In the genomic region with DNA sequence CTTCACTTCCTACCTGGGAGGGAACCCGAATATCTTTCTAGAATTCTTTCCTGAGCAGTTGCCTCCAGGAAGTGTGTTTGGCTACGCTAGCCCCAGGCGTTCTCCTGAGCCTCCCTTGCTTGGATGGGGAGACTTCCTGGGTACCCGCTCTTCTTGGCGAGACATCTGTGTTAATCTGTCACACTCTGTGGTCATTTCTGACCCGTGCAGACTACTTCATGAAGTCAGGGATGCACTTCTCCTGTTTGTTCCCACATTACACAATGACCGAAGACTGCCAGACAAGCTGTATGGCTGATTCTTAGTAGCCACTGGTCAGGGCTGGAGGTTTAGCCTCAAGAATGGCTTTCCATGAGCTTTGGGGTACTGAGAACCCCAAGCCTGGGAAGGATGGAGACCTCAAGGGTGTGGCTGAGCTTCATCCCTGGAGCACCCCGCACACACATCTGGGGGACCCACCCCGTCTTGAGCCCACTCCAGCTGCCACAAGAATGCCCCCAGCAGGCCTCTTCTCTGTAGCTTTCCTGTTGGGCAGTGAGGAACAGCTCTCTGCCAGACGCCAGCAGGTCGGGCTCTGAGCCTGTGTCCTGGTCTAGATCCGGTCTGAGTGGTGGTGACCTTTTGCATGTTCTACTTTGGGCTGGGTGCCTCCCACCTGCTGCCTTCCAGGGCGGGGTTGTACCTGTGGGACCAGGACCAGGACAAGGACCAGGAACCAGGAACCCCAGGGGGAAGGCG, we compare ENCODE assay signal across 14 mouse cellular contexts. TPM values are rescaled to one million over a fixed set of nuclear protein-coding genes. Genes with fewer than 3 reads are reported as not detected.
A peak's percentile ranks its signal among the peaks of the same experiment; 100 is the strongest.
DNase-seq lines count a peak whose midpoint lies in the region; ATAC-seq and TF ChIP-seq lines count a peak whose summit lies in the region.
"Had no signal": no experiment of that assay in that cellular context is flagged by ENCODE, and none has a peak within 500 bp of the region (broad histone marks: within the 10 kb centered on the region; RNA-seq: fewer than 3 reads in every experiment).

No protein-coding gene starts in this region.

- peak; percentile 4 for DNase-seq in gastrocnemius, postnatal 25 days
- no peak for DNase-seq in gastrocnemius, postnatal 10 days
- DNase-seq in spleen, postnatal 10 days (ENCODE audit: low spot score in 2 of 2) = peak; percentile 34 to 53
- DNase-seq in spleen, postnatal 14 days (ENCODE audit: low spot score in 2 of 2) = no peak
- DNase-seq in embryonic facial prominence, embryonic 10.5 days (ENCODE audit: low spot score) = no peak
- no peak for DNase-seq in liver, postnatal 0 days
- no peak for DNase-seq in kidney, adult 8-10 months
- DNase-seq: B cell, adult 2 months; cerebellum, adult 11 months; cerebellum, postnatal 36 days; kidney, adult 9 months; lung, postnatal 10 days had no signal

- H3K36me3 ChIP-seq in embryonic facial prominence, embryonic 10.5 days (replicated peaks) = peaks cover 5% of the 10 kb centered on the region; the same call in 1 of the 2 replicates
- peaks cover 4% of the 10 kb centered on the region; the same call in 1 of the 2 replicates for H3K36me3 ChIP-seq in liver, postnatal 0 days (replicated peaks; ENCODE audit: insufficient read depth, low read length)
- H3K36me3 ChIP-seq: embryonic facial prominence, embryonic 12.5 days; hindbrain, embryonic 15.5 days had no signal

- WGBS in embryonic facial prominence, embryonic 10.5 days = 81% methylated on average over 14 of the region's 14 CpGs
- WGBS in liver, postnatal 0 days (ENCODE audit: insufficient replicate concordance) = 74% methylated on average over 14 of the region's 14 CpGs

- TF ChIP-seq CTCF in liver, postnatal 0 days (IDR thresholded peaks at IDR 0.05; ENCODE audit: low read depth) = no peak

- no peak overlapping the region; the same call in 1 of the 2 replicates for H3K9ac ChIP-seq in liver, postnatal 0 days (replicated peaks)
- H3K9ac ChIP-seq: embryonic facial prominence, embryonic 12.5 days; hindbrain, embryonic 15.5 days had no signal

- peaks cover 5% of the 10 kb centered on the region; the same call in 1 of the 2 replicates for H3K27me3 ChIP-seq in embryonic facial prominence, embryonic 10.5 days (replicated peaks; ENCODE audit: low read depth, poor library complexity, severe bottlenecking)
- H3K27me3 ChIP-seq in liver, postnatal 0 days (ENCODE audit: insufficient read depth, low read length) = no peaks in the 10 kb centered on the region
- H3K27me3 ChIP-seq: embryonic facial prominence, embryonic 12.5 days; hindbrain, embryonic 15.5 days had no signal

- peak overlapping the region; percentile 30; the same call in 1 of the 2 replicates for H3K27ac ChIP-seq in embryonic facial prominence, embryonic 10.5 days (replicated peaks)
- peak overlapping the region; percentile 90; the same call in 1 of the 2 replicates for H3K27ac ChIP-seq in liver, postnatal 0 days (ENCODE audit: low read depth)
- H3K27ac ChIP-seq: embryonic facial prominence, embryonic 12.5 days; hindbrain, embryonic 15.5 days had no signal

- TF ChIP-seq EP300 in liver, postnatal 0 days (IDR thresholded peaks at IDR 0.05; ENCODE audit: low read depth) = no peak

- H3K4me1 ChIP-seq in embryonic facial prominence, embryonic 10.5 days = peaks cover 97% of the 10 kb centered on the region
- peaks cover 80% of the 10 kb centered on the region for H3K4me1 ChIP-seq in liver, postnatal 0 days (ENCODE audit: insufficient read depth)

- H3K9me3 ChIP-seq in embryonic facial prominence, embryonic 10.5 days = no peaks in the 10 kb centered on the region
- no peaks in the 10 kb centered on the region for H3K9me3 ChIP-seq in liver, postnatal 0 days (ENCODE audit: low read length)
- H3K9me3 ChIP-seq: embryonic facial prominence, embryonic 12.5 days; hindbrain, embryonic 15.5 days had no signal

- no peak for ATAC-seq in liver, postnatal 0 days

- H3K4me2 ChIP-seq in liver, postnatal 0 days (ENCODE audit: low read depth, low read length) = 0 out of 2 replicates have a peak overlapping the region, but pooled peaks have one; percentile 67
- H3K4me2 ChIP-seq: embryonic facial prominence, embryonic 12.5 days; hindbrain, embryonic 15.5 days had no signal

- H3K4me3 ChIP-seq in embryonic facial prominence, embryonic 10.5 days = no peak overlapping the region
- H3K4me3 ChIP-seq in liver, postnatal 0 days (ENCODE audit: low read depth, low read length) = no peak overlapping the region
- H3K4me3 ChIP-seq: embryonic facial prominence, embryonic 12.5 days; hindbrain, embryonic 15.5 days had no signal

RNA-seq across cellular contexts. Expression of a gene that starts 7.8 kb away (rescaled TPM):
- 1 to 10 TPM; 6.0 to 7.5 TPM for total RNA-seq in gastrocnemius, postnatal 25 days (2021)
- 10 to 100 TPM; 13.0 to 15.7 TPM for total RNA-seq in gastrocnemius, postnatal 10 days (2021)
- polyA plus RNA-seq in embryonic facial prominence, embryonic 10.5 days (2016; fragmentation: Nextera tagmentation; extraction: Ambion mirVana) = 18.8 and 20.1 TPM in 2 replicates
- polyA plus RNA-seq in liver, postnatal 0 days (2015; fragmentation: Nextera tagmentation; extraction: Ambion mirVana) = 6.5 and 8.2 TPM in 2 replicates

Comparison
In these comparisons a context has a peak if more than half of its experiments do, and no peak if none do; other contexts are left out.
1. DNase-seq: peak in gastrocnemius, postnatal 25 days (single experiment) and spleen, postnatal 10 days (2 of 2); none in gastrocnemius, postnatal 10 days (single experiment), spleen, postnatal 14 days (0 of 2), embryonic facial prominence, embryonic 10.5 days (single experiment), liver, postnatal 0 days (single experiment) and kidney, adult 8-10 months (0 of 2).